Mouse (Mus musculus) limb, embryonic 10.5 days (tissue): ENCODE measurements around the gene Sdhaf3. TPM values are rescaled to one million over a fixed set of nuclear protein-coding genes. Genes with fewer than 3 reads are reported as not detected.
"Not testable (repeated sequence)": the region's sequence is repeated elsewhere in the genome, so short reads cannot be mapped to it uniquely, and the experiment has no call there.

Source experiments
- DNase-seq: peaks from one replicate; pipeline ENCODE4 v3.0.0-alpha.2; 2017; ENCODE audit warnings: low spot score
- H3K27ac ChIP-seq: fragments of 300-500 bp; sonication (generic); 2 replicates; pipeline ENCODE4 v1.5.1; 2016; ENCODE audit warnings: mild to moderate bottlenecking
- H3K27me3 ChIP-seq: fragments of 300-500 bp; sonication (generic); 2 replicates; pipeline ENCODE4 v1.6.1; 2016; ENCODE audit warnings: low read depth, mild to moderate bottlenecking; ENCODE audit not compliant: poor library complexity, severe bottlenecking
- H3K36me3 ChIP-seq: fragments of 300-500 bp; sonication (generic); 2 replicates; pipeline ENCODE4 v1.6.1; 2016; ENCODE audit warnings: mild to moderate bottlenecking, moderate library complexity
- H3K4me1 ChIP-seq: fragments of 300-500 bp; sonication (generic); 2 replicates; pipeline ENCODE4 v1.6.1; 2016
- H3K4me3 ChIP-seq: fragments of 300-500 bp; sonication (generic); 2 replicates; pipeline ENCODE4 v1.5.1; 2016; ENCODE audit warnings: mild to moderate bottlenecking, moderate library complexity
- H3K9me3 ChIP-seq: fragments of 300-500 bp; sonication (generic); replicated peaks from 2 replicates; pipeline ENCODE4 v1.6.1; 2016; ENCODE audit warnings: mild to moderate bottlenecking
- WGBS: fragments of 180-500 bp; shearing (Covaris S2); methylation state at CpG from one replicate; pipeline ENCODE4 v1.1.7; 2016; 5-methylcytosine and 5-hydroxymethylcytosine counted together
- polyA plus RNA-seq: library from polyadenylated mRNA; unstranded; fragments of >200 nt; fragmentation: Nextera tagmentation; extraction: Ambion mirVana; gene quantifications from 2 replicates; pipeline ENCODE4 v1.2.1, GENCODE M21; 2016

Gene Sdhaf3
- polyA plus RNA-seq, 1 experiment from 2014 or later = 6.8 TPM

- not testable (repeated sequence) for H3K4me1 ChIP-seq, H3K27ac ChIP-seq, H3K4me3 ChIP-seq, H3K27me3 ChIP-seq, H3K36me3 ChIP-seq, DNase-seq, H3K9me3 ChIP-seq
- 90% methylated on average over 2 of the region's 4 CpGs for WGBS
Measured at GRCm38 (mm10) chr6:6959234-6959633, 3.4 kb downstream of the Sdhaf3 start.

DNA sequence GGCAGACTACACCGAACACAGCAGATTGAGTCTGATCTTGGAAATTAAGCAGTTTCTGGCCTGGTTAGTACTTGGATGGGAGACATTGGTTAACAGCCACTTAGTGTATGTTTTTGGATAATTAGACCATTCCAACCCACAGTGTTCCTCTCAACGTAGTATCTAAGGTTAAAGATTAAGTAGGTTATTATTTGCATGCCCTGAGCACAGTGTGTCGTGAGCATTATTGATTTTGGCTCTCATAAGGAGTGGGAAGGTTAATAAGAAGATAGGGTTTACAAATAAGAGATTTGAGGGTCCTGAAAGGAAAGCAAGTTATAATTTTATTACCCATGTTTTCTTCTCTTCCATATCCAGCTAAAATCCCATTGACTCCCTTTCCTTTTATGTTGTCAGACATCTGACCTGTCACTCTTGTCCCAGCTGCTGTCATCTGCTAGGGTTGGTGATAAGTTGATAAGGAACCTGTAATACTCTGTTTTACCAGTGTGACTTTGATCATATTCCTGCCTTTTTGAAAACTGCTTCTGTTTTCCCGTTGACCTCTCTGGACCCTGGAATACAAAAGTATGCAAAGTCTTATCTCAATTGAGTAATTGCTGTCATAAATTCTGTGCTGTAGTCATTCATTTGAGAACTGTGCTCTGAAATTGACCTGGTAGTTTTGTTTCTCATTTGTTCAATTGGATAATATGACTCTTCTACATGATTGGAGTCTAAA is 41.6 kb downstream of the Sdhaf3 start:
- Histone ChIP-seq H3K36me3 (no peaks in the 10 kb centered on the region), H3K27me3 (no peaks in the 10 kb centered on the region), H3K27ac (no peak overlapping the region), H3K4me3 (no peak overlapping the region), H3K4me1 (no peaks in the 10 kb centered on the region), H3K9me3 (no peaks in the 10 kb centered on the region)
- WGBS = 84% methylated on average over 4 of the region's 4 CpGs
- DNase-seq = no peak

- no peak for DNase-seq
- Histone ChIP-seq H3K36me3 (no peaks in the 10 kb centered on the region), H3K9me3 (no peaks in the 10 kb centered on the region), H3K27ac (no peak overlapping the region), H3K4me1 (no peaks in the 10 kb centered on the region), H3K27me3 (no peaks in the 10 kb centered on the region), H3K4me3 (no peak overlapping the region)
- 97% methylated on average over 1 of the region's 1 CpGs for WGBS
Measured at GRCm38 (mm10) chr6:6997956-6998355, 42.2 kb downstream of the Sdhaf3 start.

DNA sequence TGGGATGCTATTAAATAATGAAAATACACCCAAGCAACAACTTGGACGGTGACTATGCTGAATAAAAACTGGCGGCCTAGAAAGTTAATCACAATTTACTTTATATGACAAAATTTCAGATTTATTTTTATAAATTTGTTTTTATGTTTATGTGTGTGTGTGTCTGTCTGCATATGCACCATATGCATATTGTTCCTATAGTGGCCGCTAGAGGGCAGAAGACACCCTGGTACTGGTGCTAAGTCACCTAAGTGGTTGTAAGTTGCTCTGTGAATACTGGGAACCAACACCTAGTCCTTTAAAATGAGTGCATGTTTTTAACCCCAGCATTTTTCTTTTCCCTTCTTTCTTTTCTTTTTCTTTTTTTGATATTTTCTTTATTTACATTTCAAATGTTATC is 43.2 kb downstream of the Sdhaf3 start:
- no peaks in the 10 kb centered on the region for H3K36me3 ChIP-seq
- no peaks in the 10 kb centered on the region for H3K4me1 ChIP-seq
- H3K9me3 ChIP-seq = no peaks in the 10 kb centered on the region
- no peak overlapping the region for H3K27ac ChIP-seq
- H3K27me3 ChIP-seq = no peaks in the 10 kb centered on the region
- H3K4me3 ChIP-seq = no peak overlapping the region
- DNase-seq = no peak
- WGBS = 90% methylated on average over 3 of the region's 3 CpGs

DNA sequence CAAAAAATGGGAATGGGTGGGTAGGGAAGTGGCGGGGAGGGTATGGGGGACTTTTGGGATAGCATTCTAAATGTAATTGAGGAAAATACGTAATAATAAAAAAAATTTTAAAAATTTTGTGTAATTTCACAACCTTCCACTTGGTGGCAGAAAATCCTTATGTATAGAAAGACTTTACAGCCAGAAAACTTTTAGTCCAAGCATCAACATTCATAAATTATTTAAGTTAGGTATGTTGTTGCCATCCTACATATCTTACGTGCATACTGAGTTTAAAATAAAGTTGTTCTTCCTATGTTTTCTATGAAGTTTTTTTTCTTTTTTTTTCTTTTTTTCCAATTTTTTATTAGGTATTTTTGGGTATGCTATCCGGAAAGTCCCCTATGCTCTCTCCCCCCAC is 47.3 kb downstream of the Sdhaf3 start:
- Histone ChIP-seq H3K27me3 (no peaks in the 10 kb centered on the region), H3K4me1 (no peaks in the 10 kb centered on the region), H3K9me3 (no peaks in the 10 kb centered on the region), H3K4me3 (no peak overlapping the region), H3K27ac (no peak overlapping the region), H3K36me3 (no peaks in the 10 kb centered on the region)
- 79% methylated on average over 4 of the region's 4 CpGs for WGBS
- no peak for DNase-seq

- DNase-seq = no peak
- WGBS = 71% methylated on average over 2 of the region's 2 CpGs
Measured at GRCm38 (mm10) chr6:7004005-7004404, 48.2 kb downstream of the Sdhaf3 start.

GRCm38 (mm10) chr6:7038087-7038486 is 82.3 kb downstream of the Sdhaf3 start:
- no peak for DNase-seq
- H3K27me3 ChIP-seq = no peaks in the 10 kb centered on the region
- no peaks in the 10 kb centered on the region for H3K36me3 ChIP-seq
- no peaks in the 10 kb centered on the region for H3K4me1 ChIP-seq
- no peak overlapping the region for H3K27ac ChIP-seq
- WGBS = 90% methylated on average over 6 of the region's 6 CpGs
- H3K4me3 ChIP-seq = no peak overlapping the region
- no peaks in the 10 kb centered on the region for H3K9me3 ChIP-seq

More at GRCm38 (mm10) chr6:7004005-7004404, 48.2 kb downstream of the Sdhaf3 start:
- Histone ChIP-seq H3K4me1 (no peaks in the 10 kb centered on the region), H3K27ac (no peak overlapping the region), H3K4me3 (no peak overlapping the region), H3K27me3 (no peaks in the 10 kb centered on the region), H3K36me3 (no peaks in the 10 kb centered on the region), H3K9me3 (no peaks in the 10 kb centered on the region)

DNA sequence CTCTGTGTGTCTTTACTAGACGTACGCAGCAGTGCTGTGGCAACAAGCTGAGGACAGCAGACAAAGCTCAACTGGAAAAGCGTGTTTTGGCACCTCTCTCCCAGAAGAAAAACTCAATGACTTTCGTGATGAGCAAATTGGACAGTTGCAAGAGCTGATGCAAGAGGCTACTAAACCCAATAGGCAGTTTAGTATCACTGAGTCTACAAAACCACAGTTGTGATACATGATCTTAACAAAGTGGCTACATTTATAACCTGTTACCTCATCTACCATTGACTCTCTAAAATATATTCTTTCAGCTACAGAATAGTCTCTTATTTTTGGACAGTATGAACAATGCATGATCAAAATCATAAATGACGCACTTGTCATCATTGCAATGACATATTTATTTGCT is 83.0 kb downstream of the Sdhaf3 start:
- Histone ChIP-seq H3K27ac (no peak overlapping the region), H3K27me3 (no peaks in the 10 kb centered on the region), H3K4me3 (no peak overlapping the region), H3K4me1 (no peaks in the 10 kb centered on the region), H3K36me3 (no peaks in the 10 kb centered on the region), H3K9me3 (no peaks in the 10 kb centered on the region)
- no peak for DNase-seq
- whole genome bisulfite sequencing = 88% methylated on average over 5 of the region's 5 CpGs

- no peaks in the 10 kb centered on the region for H3K4me1 ChIP-seq
- no peaks in the 10 kb centered on the region for H3K27me3 ChIP-seq
- DNase-seq = no peak
- no peaks in the 10 kb centered on the region for H3K9me3 ChIP-seq
- H3K36me3 ChIP-seq = no peaks in the 10 kb centered on the region
- no peak overlapping the region for H3K27ac ChIP-seq
- H3K4me3 ChIP-seq = no peak overlapping the region
- WGBS = 91% methylated on average over 1 of the region's 1 CpGs
Measured at GRCm38 (mm10) chr6:7041912-7042311, 86.1 kb downstream of the Sdhaf3 start.

DNA sequence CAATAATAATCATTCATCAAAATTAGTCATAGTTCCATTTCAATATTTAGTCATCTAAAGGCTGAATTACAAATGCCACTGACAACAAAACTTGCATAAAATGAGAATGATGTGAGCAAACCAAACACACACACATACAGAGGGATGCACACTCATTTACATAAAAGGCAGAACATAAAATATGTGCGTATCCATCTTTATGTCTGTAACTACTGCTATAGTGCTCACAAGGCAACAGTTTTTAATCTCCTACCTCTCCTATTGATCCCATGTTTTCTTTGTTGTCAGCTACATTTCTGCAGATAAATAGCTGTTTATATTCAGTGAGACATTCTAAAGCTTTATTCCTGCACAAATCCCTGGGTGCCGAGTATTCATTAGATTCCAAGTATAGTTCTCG is 107.0 kb downstream of the Sdhaf3 start:
- no peaks in the 10 kb centered on the region for H3K9me3 ChIP-seq
- H3K36me3 ChIP-seq = no peaks in the 10 kb centered on the region
- DNase-seq = no peak
- no peaks in the 10 kb centered on the region for H3K4me1 ChIP-seq
- H3K4me3 ChIP-seq = no peak overlapping the region
- H3K27me3 ChIP-seq = no peaks in the 10 kb centered on the region
- WGBS = 95% methylated on average over 3 of the region's 3 CpGs
- H3K27ac ChIP-seq = no peak overlapping the region

- H3K4me1 ChIP-seq = no peaks in the 10 kb centered on the region
- H3K4me3 ChIP-seq = no peak overlapping the region
- no peaks in the 10 kb centered on the region for H3K36me3 ChIP-seq
- DNase-seq = no peak
- no peaks in the 10 kb centered on the region for H3K27me3 ChIP-seq
- 87% methylated on average over 3 of the region's 3 CpGs for WGBS
- no peaks in the 10 kb centered on the region for H3K9me3 ChIP-seq
- no peak overlapping the region for H3K27ac ChIP-seq
Measured at GRCm38 (mm10) chr6:7068782-7069181, 113.0 kb downstream of the Sdhaf3 start.

GRCm38 (mm10) chr6:7069463-7069862 is 113.7 kb downstream of the Sdhaf3 start:
- no peaks in the 10 kb centered on the region for H3K27me3 ChIP-seq
- H3K9me3 ChIP-seq = no peaks in the 10 kb centered on the region
- no peak overlapping the region for H3K4me3 ChIP-seq
- H3K4me1 ChIP-seq = no peaks in the 10 kb centered on the region
- H3K36me3 ChIP-seq = no peaks in the 10 kb centered on the region
- DNase-seq = no peak
- no peak overlapping the region for H3K27ac ChIP-seq
- 89% methylated on average over 2 of the region's 2 CpGs for WGBS

DNA sequence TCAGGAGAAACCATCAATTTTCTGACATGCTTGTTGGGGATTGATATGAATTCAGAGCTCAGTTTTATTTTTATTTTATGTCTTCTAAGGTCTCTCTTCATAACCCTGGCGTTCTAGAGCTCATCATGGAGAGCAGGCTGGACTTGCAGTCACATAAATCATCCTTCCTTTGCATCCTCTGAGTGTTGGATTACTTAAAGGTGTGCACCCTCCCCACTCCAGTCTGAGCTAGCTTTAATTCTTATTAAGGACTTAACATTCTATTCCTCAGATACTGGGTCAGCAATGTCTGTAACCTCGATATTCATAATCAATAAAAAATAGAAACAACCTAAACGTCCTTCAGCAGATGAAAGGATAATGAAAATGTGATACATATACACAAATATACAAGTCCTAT is 126.2 kb downstream of the Sdhaf3 start:
- Histone ChIP-seq H3K27me3 (no peaks in the 10 kb centered on the region), H3K27ac (no peak overlapping the region), H3K4me1 (no peaks in the 10 kb centered on the region), H3K4me3 (no peak overlapping the region), H3K36me3 (no peaks in the 10 kb centered on the region), H3K9me3 (no peaks in the 10 kb centered on the region)
- DNase-seq = no peak
- WGBS = 79% methylated on average over 3 of the region's 3 CpGs
